Mouse (Mus musculus) heart, adult 2 months (tissue): ENCODE data around the gene Agbl5.

Experiments used
- CTCF ChIP-seq: fragments of 200-600 bp; IDR thresholded peaks from 2 replicates; pipeline ENCODE4 v1.8.1; 2022; ENCODE audit warnings: antibody characterized with exemption, mild to moderate bottlenecking, moderate library complexity
- POLR2A ChIP-seq: fragments of 200-500 bp; IDR thresholded peaks from 2 replicates; pipeline ENCODE4 v1.6.1; 2011; ENCODE audit warnings: mild to moderate bottlenecking, low read depth, low read length, control low read depth; ENCODE audit not compliant: insufficient read depth

DNA sequence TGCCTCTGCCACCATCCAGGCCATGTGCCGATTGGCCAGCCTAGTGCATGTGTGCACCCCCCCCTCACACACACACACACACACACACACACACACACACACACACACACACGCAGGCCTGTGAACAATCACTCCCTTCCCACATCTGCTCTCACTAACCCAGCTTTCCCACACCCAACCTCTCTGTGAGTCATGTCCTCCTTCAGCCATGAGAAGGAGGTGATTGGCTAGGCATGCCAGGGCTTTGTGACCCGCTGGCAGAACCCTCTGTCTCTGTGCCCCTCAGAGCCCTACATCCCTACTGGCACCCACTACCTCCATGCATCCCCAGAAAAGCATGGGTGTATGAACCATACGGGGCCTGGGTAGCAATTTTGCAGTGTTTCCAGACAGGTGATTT, 35.0 kb upstream of the Agbl5 start:
- TF ChIP-seq CTCF, result no peak
- TF ChIP-seq POLR2A, result no peak
